Mouse (Mus musculus): ENCODE measurements around the gene Sim2. TPM values are rescaled to one million over a fixed set of nuclear protein-coding genes. Genes with fewer than 3 reads are reported as not detected.

The Sim2 gene
- polyA plus RNA-seq, 1 experiment from 2014 or later: not detected

- TF ChIP-seq EP300 (IDR thresholded peaks at IDR 0.05): no peak
- TF ChIP-seq CTCF (IDR thresholded peaks at IDR 0.05): no peak
- 52% methylated on average over 2 of the region's 2 CpGs for WGBS
- Histone ChIP-seq H3K4me1 (ENCODE audit: insufficient read depth, low read depth, low read length) (no peaks in the 10 kb centered on the region), H3K27ac (ENCODE audit: low read length) (no peak overlapping the region), H3K36me3 (ENCODE audit: insufficient read depth, low read length) (no peaks in the 10 kb centered on the region), H3K4me2 (replicated peaks; ENCODE audit: low read depth, low read length) (no peak overlapping the region), H3K9me3 (ENCODE audit: low read length) (no peaks in the 10 kb centered on the region), H3K27me3 (replicated peaks; ENCODE audit: insufficient read depth, low read length) (peaks cover 36% of the 10 kb centered on the region), H3K4me3 (ENCODE audit: low read depth, low read length) (no peak overlapping the region), H3K9ac (replicated peaks; ENCODE audit: low read depth) (no peak overlapping the region)
- ATAC-seq (no peak), DNase-seq (ENCODE audit: low spot score) (no peak)
These were observed 43.6 kb downstream of the Sim2 start for GRCm38 (mm10) chr16:94128236-94128835.

GRCm38 (mm10) chr16:94134218-94134617 is 49.5 kb downstream of the Sim2 start:
- no peak for TF ChIP-seq EP300 (IDR thresholded peaks at IDR 0.05)
- no peak for TF ChIP-seq CTCF (IDR thresholded peaks at IDR 0.05)
- H3K4me2 ChIP-seq (replicated peaks; ENCODE audit: low read depth, low read length): no peak overlapping the region
- no peaks in the 10 kb centered on the region for H3K36me3 ChIP-seq (ENCODE audit: insufficient read depth, low read length)
- H3K9me3 ChIP-seq (ENCODE audit: low read length): no peaks in the 10 kb centered on the region
- H3K27ac ChIP-seq (ENCODE audit: low read length): no peak overlapping the region
- no peaks in the 10 kb centered on the region for H3K4me1 ChIP-seq (ENCODE audit: insufficient read depth, low read depth, low read length)
- 70% methylated on average over 10 of the region's 10 CpGs for WGBS
- H3K27me3 ChIP-seq (replicated peaks; ENCODE audit: insufficient read depth, low read length): no peaks in the 10 kb centered on the region
- no peak overlapping the region for H3K4me3 ChIP-seq (ENCODE audit: low read depth, low read length)
- H3K9ac ChIP-seq (replicated peaks; ENCODE audit: low read depth): no peak overlapping the region
- ATAC-seq: no peak
- DNase-seq (ENCODE audit: low spot score): no peak

- H3K9ac ChIP-seq (replicated peaks; ENCODE audit: low read depth): no peak overlapping the region
- DNase-seq (ENCODE audit: low spot score) (no peak), ATAC-seq (no peak)
- no peak overlapping the region for H3K4me2 ChIP-seq (replicated peaks; ENCODE audit: low read depth, low read length)
- no peaks in the 10 kb centered on the region; the same call in 1 of the 2 replicates for H3K4me1 ChIP-seq (ENCODE audit: insufficient read depth, low read depth, low read length)
- no peak for TF ChIP-seq CTCF (IDR thresholded peaks at IDR 0.05)
- no peak overlapping the region for H3K27ac ChIP-seq (ENCODE audit: low read length)
- no peaks in the 10 kb centered on the region for H3K27me3 ChIP-seq (replicated peaks; ENCODE audit: insufficient read depth, low read length)
- H3K9me3 ChIP-seq (ENCODE audit: low read length): no peaks in the 10 kb centered on the region
- H3K36me3 ChIP-seq (ENCODE audit: insufficient read depth, low read length): no peaks in the 10 kb centered on the region
- WGBS: 68% methylated on average over 10 of the region's 10 CpGs
- H3K4me3 ChIP-seq (ENCODE audit: low read depth, low read length): no peak overlapping the region
These were observed 56.0 kb downstream of the Sim2 start for GRCm38 (mm10) chr16:94140746-94141145.

DNA sequence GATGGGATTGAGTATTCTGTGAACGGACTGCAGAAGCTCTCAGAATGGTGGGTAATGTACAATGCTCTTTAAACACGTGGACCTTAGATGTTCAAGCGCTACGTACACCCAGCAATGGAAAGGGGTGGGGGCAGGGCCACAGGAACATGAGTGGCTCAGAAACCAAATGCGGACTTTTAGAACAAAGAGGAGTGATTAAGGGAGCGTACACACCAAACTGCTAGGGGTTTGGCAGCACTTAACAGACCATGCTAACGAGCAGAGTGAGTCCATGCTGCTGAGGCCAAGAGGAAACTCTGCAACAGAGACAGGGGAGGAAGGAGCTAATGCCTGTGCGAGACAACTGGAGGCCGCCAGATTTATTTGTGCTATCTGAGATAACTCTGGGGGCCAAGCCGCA is 58.6 kb downstream of the Sim2 start:
- Histone ChIP-seq H3K9me3 (ENCODE audit: low read length) (no peaks in the 10 kb centered on the region), H3K27me3 (replicated peaks; ENCODE audit: insufficient read depth, low read length) (no peaks in the 10 kb centered on the region), H3K36me3 (ENCODE audit: insufficient read depth, low read length) (no peaks in the 10 kb centered on the region), H3K27ac (ENCODE audit: low read length) (no peak overlapping the region), H3K4me3 (ENCODE audit: low read depth, low read length) (no peak overlapping the region), H3K9ac (replicated peaks; ENCODE audit: low read depth) (no peak overlapping the region), H3K4me1 (ENCODE audit: insufficient read depth, low read depth, low read length) (no peaks in the 10 kb centered on the region; the same call in 1 of the 2 replicates), H3K4me2 (replicated peaks; ENCODE audit: low read depth, low read length) (no peak overlapping the region)
- 11% methylated on average over 10 of the region's 10 CpGs for WGBS
- no peak for TF ChIP-seq CTCF (IDR thresholded peaks at IDR 0.05)
- TF ChIP-seq EP300 (IDR thresholded peaks at IDR 0.05): no peak
- DNase-seq (ENCODE audit: low spot score): peak; percentile 19
- peak; percentile 40 for ATAC-seq

DNA sequence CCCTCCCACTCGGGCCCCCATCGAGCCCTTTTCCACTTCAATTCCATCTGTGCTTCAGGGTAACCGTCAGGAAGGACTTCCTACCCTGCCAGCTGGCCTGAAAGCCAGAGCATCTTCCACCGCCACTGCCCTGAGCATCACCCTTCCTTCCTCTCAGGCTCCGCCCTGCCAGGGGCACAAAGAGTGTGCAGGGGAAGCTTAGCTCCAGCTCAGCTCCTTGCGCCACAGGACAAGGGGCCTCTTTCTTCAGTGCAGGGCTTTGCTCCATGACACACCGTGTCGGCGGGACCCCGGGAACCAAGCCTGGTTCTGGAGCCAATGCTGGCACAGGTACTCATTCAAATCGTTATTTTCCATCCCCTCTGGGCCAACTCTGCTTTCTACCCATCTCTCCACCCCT is 63.4 kb downstream of the Sim2 start:
- TF ChIP-seq EP300 (IDR thresholded peaks at IDR 0.05): no peak
- no peak for TF ChIP-seq CTCF (IDR thresholded peaks at IDR 0.05)
- 20% methylated on average over 11 of the region's 11 CpGs for WGBS
- no peaks in the 10 kb centered on the region for H3K9me3 ChIP-seq (ENCODE audit: low read length)
- H3K4me2 ChIP-seq (replicated peaks; ENCODE audit: low read depth, low read length): no peak overlapping the region
- no peak overlapping the region for H3K27ac ChIP-seq (ENCODE audit: low read length)
- no peaks in the 10 kb centered on the region; the same call in 1 of the 2 replicates for H3K4me1 ChIP-seq (ENCODE audit: insufficient read depth, low read depth, low read length)
- H3K4me3 ChIP-seq (ENCODE audit: low read depth, low read length): no peak overlapping the region
- ATAC-seq: peak; percentile 69
- no peak overlapping the region for H3K9ac ChIP-seq (replicated peaks; ENCODE audit: low read depth)
- no peaks in the 10 kb centered on the region for H3K36me3 ChIP-seq (ENCODE audit: insufficient read depth, low read length)
- DNase-seq (ENCODE audit: low spot score): peak; percentile 46
- H3K27me3 ChIP-seq (replicated peaks; ENCODE audit: insufficient read depth, low read length): no peaks in the 10 kb centered on the region

DNA sequence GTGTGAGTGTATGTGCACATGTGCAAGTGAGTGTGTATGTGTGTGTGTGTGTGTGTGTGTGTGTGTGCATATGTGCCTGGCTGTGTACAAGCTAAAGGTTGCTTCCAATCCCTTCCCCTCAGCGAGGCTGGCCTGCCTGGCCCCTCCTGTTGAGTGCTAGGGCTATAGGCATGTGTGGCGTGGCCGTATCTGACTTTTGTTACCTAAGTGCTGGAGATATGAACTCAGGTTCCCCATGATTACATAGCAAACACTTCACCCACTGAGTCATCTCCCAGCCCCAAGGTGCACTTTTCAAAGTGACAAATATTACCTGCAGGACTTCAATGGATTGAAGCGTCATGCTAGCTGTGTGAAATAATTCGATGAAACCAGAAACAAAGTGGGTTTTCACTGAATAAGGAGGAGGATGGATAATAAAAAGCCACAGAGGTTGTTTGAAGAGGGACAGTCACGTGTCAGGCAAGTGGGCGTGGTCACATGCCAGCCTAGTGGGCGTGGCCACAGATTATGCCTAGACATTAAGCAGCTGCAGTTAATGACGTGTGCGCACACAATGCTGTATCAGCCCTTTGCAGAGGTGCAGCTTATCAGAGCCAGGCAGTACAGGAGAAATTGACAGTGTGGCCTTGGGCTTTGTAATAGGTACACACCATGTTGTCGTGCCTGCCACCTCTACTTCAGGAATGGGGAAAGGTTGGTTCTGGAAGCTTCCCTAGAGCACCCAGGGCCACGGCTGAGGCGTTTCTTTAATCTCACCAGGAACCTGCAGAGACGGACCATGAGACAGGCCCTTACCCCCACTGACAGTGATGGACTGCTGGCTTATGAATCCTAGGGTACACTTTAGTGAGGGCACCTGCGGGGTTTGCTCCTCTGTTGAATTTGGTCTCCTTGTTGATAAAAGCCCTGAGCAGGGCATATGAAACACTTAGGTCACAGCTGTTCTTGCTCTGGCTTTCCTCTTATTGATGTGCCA is 65.7 kb downstream of the Sim2 start:
- TF ChIP-seq EP300 (IDR thresholded peaks at IDR 0.05) (peak; percentile 62; the same call in 1 of the 2 replicates), CTCF (IDR thresholded peaks at IDR 0.05) (no peak)
- Histone ChIP-seq H3K4me1 (ENCODE audit: insufficient read depth, low read depth, low read length) (no peaks in the 10 kb centered on the region), H3K27me3 (replicated peaks; ENCODE audit: insufficient read depth, low read length) (no peaks in the 10 kb centered on the region), H3K27ac (ENCODE audit: low read length) (no peak overlapping the region), H3K4me2 (replicated peaks; ENCODE audit: low read depth, low read length) (no peak overlapping the region), H3K36me3 (ENCODE audit: insufficient read depth, low read length) (no peaks in the 10 kb centered on the region), H3K4me3 (ENCODE audit: low read depth, low read length) (no peak overlapping the region), H3K9ac (replicated peaks; ENCODE audit: low read depth) (no peak overlapping the region), H3K9me3 (ENCODE audit: low read length) (no peaks in the 10 kb centered on the region)
- ATAC-seq (peak; percentile 90), DNase-seq (ENCODE audit: low spot score) (peak; percentile 80)
- WGBS: 52% methylated on average over 15 of the region's 15 CpGs
